Mouse (Mus musculus) lung, adult 2 months (tissue): ENCODE measurements around the gene Crybg3.

ENCODE experiments used
- CTCF ChIP-seq: fragments of 200-500 bp; IDR thresholded peaks from 2 replicates; pipeline ENCODE4 v1.5.1; 2011; ENCODE audit warnings: mild to moderate bottlenecking, low read length, control low read depth; ENCODE audit not compliant: insufficient read depth
- POLR2A ChIP-seq: fragments of 200-500 bp; IDR thresholded peaks from 2 replicates; pipeline ENCODE4 v1.6.1; 2011; ENCODE audit warnings: low read depth, mild to moderate bottlenecking, control low read depth, low read length, borderline replicate concordance; ENCODE audit errors: extremely low read depth

- TF ChIP-seq CTCF = no peak
- TF ChIP-seq POLR2A = no peak
These were observed 155.8 kb downstream of the Crybg3 start for GRCm38 (mm10) chr16:59444880-59445559.
